Mouse (Mus musculus) left cerebral cortex, postnatal 25 days (tissue): ENCODE data around the gene Nhsl2. TPM values are rescaled to one million over a fixed set of nuclear protein-coding genes. Genes with fewer than 3 reads are reported as not detected.

Experiments
- DNase-seq, 2 experiments: peaks; one replicate each; pipeline ENCODE4 v3.0.0; 2022; ENCODE audit warnings: low spot score in 2 of 2, mixed read lengths in 1 of 2
- intact Hi-C: fragments of 180-260 bp; cut with DNase I; formaldehyde crosslinking; loops from one replicate; pipeline ENCODE4 v1.15.1; 2025
- total RNA-seq, 2 experiments: library from RNA; stranded (reverse); gene quantifications; 2 replicates each; pipeline ENCODE4 v1.2.3; 2021

Gene Nhsl2
- total RNA-seq, 2 experiments from 2014 or later = 34.8 to 35.2 TPM

GRCm38 (mm10) chrX:102032431-102032830, 183.2 kb downstream of the Nhsl2 start:
- no peak for DNase-seq
- intact Hi-C loops = no loop called here

GRCm38 (mm10) chrX:102033566-102033965, 184.4 kb downstream of the Nhsl2 start:
- intact Hi-C loops = no loop called here
- no peak for DNase-seq

- intact Hi-C loops = no loop called here
- DNase-seq = no peak
Observed at GRCm38 (mm10) chrX:102035671-102036070, 186.5 kb downstream of the Nhsl2 start.

GRCm38 (mm10) chrX:102036866-102037361, 187.7 kb downstream of the Nhsl2 start:
- intact Hi-C loops = no loop called here
- DNase-seq = no peak

GRCm38 (mm10) chrX:102037506-102037905, 188.3 kb downstream of the Nhsl2 start:
- DNase-seq = no peak
- intact Hi-C loops = no loop called here

GRCm38 (mm10) chrX:102041562-102041961, 192.4 kb downstream of the Nhsl2 start:
- intact Hi-C loops = no loop called here
- no peak for DNase-seq

- intact Hi-C loops = no loop called here
- DNase-seq = no peak
Observed at GRCm38 (mm10) chrX:102042386-102042785, 193.2 kb downstream of the Nhsl2 start.

- intact Hi-C loops = no loop called here
- no peak for DNase-seq
Observed at GRCm38 (mm10) chrX:102050552-102050951, 201.4 kb downstream of the Nhsl2 start.

GRCm38 (mm10) chrX:102051225-102051624, 202.0 kb downstream of the Nhsl2 start:
- intact Hi-C loops = no loop called here
- DNase-seq = no peak

- intact Hi-C loops = no loop called here
- DNase-seq = no peak
Observed at GRCm38 (mm10) chrX:102053371-102053770, 204.2 kb downstream of the Nhsl2 start.

GRCm38 (mm10) chrX:102054009-102054408, 204.8 kb downstream of the Nhsl2 start:
- intact Hi-C loops = no loop called here
- no peak for DNase-seq

- intact Hi-C loops = no loop called here
- no peak for DNase-seq
Observed at GRCm38 (mm10) chrX:102059437-102059836, 210.3 kb downstream of the Nhsl2 start.

GRCm38 (mm10) chrX:102060243-102060642, 211.1 kb downstream of the Nhsl2 start:
- intact Hi-C loops = no loop called here
- no peak for DNase-seq

- intact Hi-C loops = no loop called here
- no peak for DNase-seq
Observed at GRCm38 (mm10) chrX:102060891-102061290, 211.7 kb downstream of the Nhsl2 start.

- intact Hi-C loops = loop anchor here (2.0 kb wide), 1 partner anchor 83 kb away; no protein-coding TSS in a partner anchor
- no peak for DNase-seq
Observed at GRCm38 (mm10) chrX:102064062-102064461, 214.9 kb downstream of the Nhsl2 start.

GRCm38 (mm10) chrX:102065213-102065775, 216.1 kb downstream of the Nhsl2 start:
- intact Hi-C loops = loop anchor here (2.0 to 5.0 kb wide), 2 partner anchors 84 to 258 kb away; no protein-coding TSS in a partner anchor
- no peak for DNase-seq

- intact Hi-C loops = loop anchor here (5.0 kb wide), 1 partner anchor 259 kb away; no protein-coding TSS in a partner anchor
- DNase-seq = peak; percentile 67 to 76
Observed at GRCm38 (mm10) chrX:102066134-102066533, 216.9 kb downstream of the Nhsl2 start.

- intact Hi-C loops = loop anchor here (1.0 to 5.0 kb wide), 2 partner anchors 113 to 260 kb away; no protein-coding TSS in a partner anchor
- DNase-seq = no peak
Observed at GRCm38 (mm10) chrX:102067118-102067517, 217.9 kb downstream of the Nhsl2 start.

GRCm38 (mm10) chrX:102068811-102069540, 219.8 kb downstream of the Nhsl2 start:
- intact Hi-C loops = loop anchor here (5.0 kb wide), 1 partner anchor 262 kb away; no protein-coding TSS in a partner anchor
- no peak for DNase-seq

- DNase-seq = peak; percentile 78 to 89
- intact Hi-C loops = loop anchor here (2.0 to 5.0 kb wide), 2 partner anchors 48 to 406 kb away; partner anchors contain the start of gene Pin4
Observed at GRCm38 (mm10) chrX:102070591-102071471, 221.6 kb downstream of the Nhsl2 start, which contains the start of gene Rtl5. Gene Rtl5 (minus strand): TSS chrX:102071304.
